Mouse (Mus musculus) layer of hippocampus, adult 2 months (tissue): Measurements from ENCODE around the gene Rbm18. TPM values are rescaled to one million over a fixed set of nuclear protein-coding genes. Genes with fewer than 3 reads are reported as not detected.

Source experiments
- DNase-seq, 2 experiments: peaks; one replicate each; pipeline ENCODE4 v3.0.0; 2022; ENCODE audit warnings: low spot score in 2 of 2
- H3K27ac ChIP-seq: fragments of 200-600 bp; 2 replicates; pipeline ENCODE4 v1.8.1; 2022
- H3K4me3 ChIP-seq: fragments of 200-600 bp; 2 replicates; pipeline ENCODE4 v1.8.1; 2022; ENCODE audit warnings: mild to moderate bottlenecking
- CTCF ChIP-seq: fragments of 200-600 bp; conservative IDR thresholded peaks from 2 replicates; pipeline ENCODE4 v1.8.1; 2022; ENCODE audit warnings: antibody characterized with exemption, mild to moderate bottlenecking, moderate library complexity
- total RNA-seq, 2 experiments: library from RNA; stranded (reverse); gene quantifications; 2 replicates each; pipeline ENCODE4 v1.2.3; 2021

The Rbm18 gene
- total RNA-seq, 2 experiments from 2014 or later = 41.7 to 46.3 TPM

- Histone ChIP-seq H3K4me3 (no peak overlapping the region), H3K27ac (no peak overlapping the region)
- DNase-seq = no peak
- TF ChIP-seq CTCF = no peak
Observed at GRCm38 (mm10) chr2:36148876-36149365, 12.3 kb upstream of the Rbm18 start.

GRCm38 (mm10) chr2:36139096-36139495 lies 2.5 kb upstream of the Rbm18 start:
- Histone ChIP-seq H3K4me3 (no peak overlapping the region), H3K27ac (no peak overlapping the region)
- TF ChIP-seq CTCF = no peak
- no peak for DNase-seq

GRCm38 (mm10) chr2:36135887-36136286 lies 686 bp downstream of the Rbm18 start:
- TF ChIP-seq CTCF = no peak
- no peak for DNase-seq
- Histone ChIP-seq H3K27ac (peak overlapping the region; percentile 95), H3K4me3 (peak overlapping the region; percentile 67)

- no peak for DNase-seq
- H3K27ac ChIP-seq = no peak overlapping the region
- TF ChIP-seq CTCF = no peak
Observed at GRCm38 (mm10) chr2:36129051-36129450, 7.5 kb downstream of the Rbm18 start.

GRCm38 (mm10) chr2:36127973-36128372 lies 8.6 kb downstream of the Rbm18 start:
- TF ChIP-seq CTCF = no peak
- no peak for DNase-seq

More at GRCm38 (mm10) chr2:36129051-36129450, 7.5 kb downstream of the Rbm18 start:
- no peak overlapping the region for H3K4me3 ChIP-seq

GRCm38 (mm10) chr2:36126795-36127429 lies 9.7 kb downstream of the Rbm18 start:
- Histone ChIP-seq H3K4me3 (no peak overlapping the region), H3K27ac (no peak overlapping the region)
- DNase-seq = no peak
- no peak for TF ChIP-seq CTCF

More at GRCm38 (mm10) chr2:36127973-36128372, 8.6 kb downstream of the Rbm18 start:
- Histone ChIP-seq H3K4me3 (no peak overlapping the region), H3K27ac (no peak overlapping the region)

- Histone ChIP-seq H3K4me3 (no peak overlapping the region), H3K27ac (no peak overlapping the region)
- no peak for TF ChIP-seq CTCF
- DNase-seq = no peak
Observed at GRCm38 (mm10) chr2:36112632-36113031, 23.9 kb downstream of the Rbm18 start.

- DNase-seq = no peak
- TF ChIP-seq CTCF = no peak
- Histone ChIP-seq H3K4me3 (no peak overlapping the region), H3K27ac (no peak overlapping the region)
Observed at GRCm38 (mm10) chr2:36108615-36109014, 28.0 kb downstream of the Rbm18 start.

- no peak within 1 kb of the TSS; the same call in 1 of the 2 replicates for H3K27ac ChIP-seq
- H3K4me3 ChIP-seq = peak within 1 kb of the TSS; percentile 42
- no peak for DNase-seq
- no peak for TF ChIP-seq CTCF
Observed at GRCm38 (mm10) chr2:36104956-36105741, 31.4 kb downstream of the Rbm18 start, which contains the start of gene Lhx6. Gene Lhx6, minus strand, starts transcription at chr2:36105408.

GRCm38 (mm10) chr2:36104436-36104955 lies 32.1 kb downstream of the Rbm18 start:
- Histone ChIP-seq H3K27ac (no peak overlapping the region; the same call in 1 of the 2 replicates), H3K4me3 (peak overlapping the region; percentile 42)
- no peak for TF ChIP-seq CTCF
- no peak for DNase-seq

GRCm38 (mm10) chr2:36103555-36104367 lies 32.8 kb downstream of the Rbm18 start:
- TF ChIP-seq CTCF = no peak
- no peak for DNase-seq
- Histone ChIP-seq H3K27ac (no peak overlapping the region), H3K4me3 (peak overlapping the region; percentile 19)

- no peak overlapping the region for H3K27ac ChIP-seq
- no peak for TF ChIP-seq CTCF
- no peak for DNase-seq
Observed at GRCm38 (mm10) chr2:36103069-36103554, 33.5 kb downstream of the Rbm18 start.

More at GRCm38 (mm10) chr2:36103069-36103554, 33.5 kb downstream of the Rbm18 start:
- H3K4me3 ChIP-seq = peak overlapping the region; percentile 19
